Mouse (Mus musculus) small intestine, adult 2 months (tissue): ENCODE data around the gene Fggy.

Experiments
- CTCF ChIP-seq: fragments of 200-500 bp; IDR thresholded peaks from 2 replicates; pipeline ENCODE4 v1.5.1; 2012; ENCODE audit warnings: low read depth, mild to moderate bottlenecking, control low read depth, inconsistent platforms, low read length, moderate library complexity, mixed read lengths; ENCODE audit not compliant: insufficient replicate concordance, insufficient read length; ENCODE audit errors: extremely low read depth
- POLR2A ChIP-seq: fragments of 200-500 bp; IDR thresholded peaks from 2 replicates; pipeline ENCODE4 v1.6.1; 2012; ENCODE audit warnings: low read depth, mild to moderate bottlenecking, control low read depth, inconsistent platforms, low read length, moderate library complexity

DNA sequence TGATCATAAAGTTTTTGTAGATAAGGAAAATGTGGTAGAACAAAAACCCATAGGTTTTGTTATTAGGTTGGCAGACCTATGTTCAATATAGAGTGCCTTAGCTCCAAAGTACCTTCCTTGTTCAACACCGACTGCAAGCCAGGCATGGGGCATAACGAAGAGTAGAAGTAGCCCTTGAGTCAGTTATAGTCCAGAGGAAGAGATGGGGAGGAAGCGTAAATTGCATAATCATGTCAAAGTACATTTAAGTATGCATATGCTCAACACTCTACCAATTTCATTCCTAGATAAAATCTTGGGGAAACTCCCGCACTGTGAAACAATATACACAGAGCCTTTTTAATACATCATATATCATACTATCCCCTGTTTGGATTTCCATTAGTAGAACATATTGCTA is 221.2 kb downstream of the Fggy start:
- TF ChIP-seq CTCF (no peak), POLR2A (no peak)
